Mouse (Mus musculus) CH12.LX (cell line): ENCODE measurements at regions not wholly inside any gene's neighbourhood (a gene's known extent, or its start where the extent isn't known, plus 50 kb on each side); places are given as distances from the start of the nearest gene placed in this dataset.

Source experiments
- CTCF ChIP-seq, 2 experiments: IDR thresholded peaks in 1 of 2; conservative IDR thresholded peaks in 1 of 2; 2 replicates each; pipeline ENCODE4 v1.5.1; 2011 to 2012; ENCODE audit warnings: low read depth in 2 of 2, low read length in 2 of 2, improper control_type of control experiment in 1 of 2, inconsistent platforms in 1 of 2, mild to moderate bottlenecking in 1 of 2, moderate library complexity in 1 of 2
- KAT2A ChIP-seq: IDR thresholded peaks from 2 replicates; pipeline ENCODE4 v1.6.1; 2012; ENCODE audit warnings: low read length, improper control_type of control experiment, inconsistent platforms; ENCODE audit not compliant: insufficient replicate concordance
- POLR2A ChIP-seq: IDR thresholded peaks from 2 replicates; pipeline ENCODE4 v1.6.1; 2011; ENCODE audit warnings: low read depth, mild to moderate bottlenecking, improper control_type of control experiment, low read length
- SIN3A ChIP-seq: IDR thresholded peaks from 2 replicates; pipeline ENCODE4 v1.6.1; 2012; ENCODE audit warnings: low read length, improper control_type of control experiment, inconsistent platforms
- USF2 ChIP-seq: conservative IDR thresholded peaks from 2 replicates; pipeline ENCODE4 v1.6.1; 2011; ENCODE audit warnings: low read depth, low read length, improper control_type of control experiment

DNA sequence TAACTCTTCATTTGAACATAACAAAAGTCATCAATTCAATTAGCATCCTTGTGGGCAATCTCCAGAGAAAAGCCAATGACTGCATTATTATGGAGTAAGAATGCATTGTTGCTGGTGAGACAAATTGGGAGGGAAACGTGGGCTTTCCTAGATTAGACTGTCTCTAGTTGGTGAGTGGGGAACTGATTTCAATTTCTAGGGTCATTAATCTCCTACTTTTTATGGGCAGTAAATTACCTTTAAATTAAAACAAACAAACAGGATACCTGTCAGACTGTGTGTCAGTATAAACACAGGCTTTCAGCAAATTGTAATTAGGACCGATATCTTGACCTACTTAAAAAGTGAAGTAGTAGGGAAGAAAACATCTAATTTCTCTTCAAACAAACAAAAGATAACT is 307.4 kb upstream of the Tmem161b start:
- TF ChIP-seq KAT2A (no peak), SIN3A (no peak), CTCF (conservative IDR thresholded peaks at IDR 0.05 in 1 of 2, IDR thresholded peaks at IDR 0.05 in 1 of 2; ENCODE audit: low read depth in 2 of 2, low read length in 2 of 2) (no peak), USF2 (no peak), POLR2A (no peak)
